Mouse (Mus musculus): ENCODE data around the gene Evx1. TPM values are rescaled to one million over a fixed set of nuclear protein-coding genes. Genes with fewer than 3 reads are reported as not detected.
"Not testable (repeated sequence)": the region's sequence is repeated elsewhere in the genome, so short reads cannot be mapped to it uniquely, and the experiment has no call there.

The Evx1 gene
- polyA plus RNA-seq, 1 experiment, result not detected

DNA sequence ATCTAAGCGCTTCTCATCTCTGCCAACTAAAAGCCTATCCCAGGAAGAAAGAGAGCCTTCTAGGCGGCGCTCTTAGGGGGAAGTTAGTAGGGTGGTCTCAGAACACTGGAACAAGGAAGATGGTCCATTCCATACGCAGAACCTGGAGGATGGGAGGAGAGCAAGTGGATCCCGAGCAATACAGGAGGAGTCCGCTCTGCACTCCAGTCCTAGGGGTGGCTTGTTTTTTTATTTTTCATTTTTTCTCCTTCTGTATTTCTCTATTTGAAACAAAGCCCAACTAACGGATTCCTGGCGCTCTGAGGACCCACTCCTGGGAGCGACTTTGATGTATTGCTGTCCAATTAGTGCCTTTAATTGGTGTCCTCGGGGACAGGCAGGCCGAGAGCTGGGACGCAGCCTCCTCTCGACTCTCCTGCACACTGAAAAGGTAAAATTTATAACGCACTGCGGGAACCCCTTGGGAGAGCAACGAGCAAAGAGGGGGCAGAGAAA is 9.5 kb downstream of the Evx1 start:
- TF ChIP-seq POLR2A (IDR thresholded peaks at IDR 0.05; ENCODE audit: low read depth, low read length), result no peak
- no peak for TF ChIP-seq CTCF (IDR thresholded peaks at IDR 0.05; ENCODE audit: extremely low read depth, insufficient read length, insufficient replicate concordance, low read depth, low read length)
- Histone ChIP-seq H3K36me3 (ENCODE audit: control insufficient read depth, insufficient read depth, low read length) (no peaks in the 10 kb centered on the region), H3K27ac (ENCODE audit: insufficient read depth, low read depth, low read length) (no peak overlapping the region), H3K4me1 (ENCODE audit: control insufficient read depth, insufficient read depth, insufficient read length, low read length) (peaks cover 4% of the 10 kb centered on the region; the same call in 1 of the 2 replicates), H3K4me3 (ENCODE audit: low read depth, low read length) (no peak overlapping the region), H3K27me3 (ENCODE audit: control insufficient read depth, insufficient read depth, low read length) (peaks cover 55% of the 10 kb centered on the region)
- 27% methylated on average over 16 of the region's 16 CpGs for WGBS

DNA sequence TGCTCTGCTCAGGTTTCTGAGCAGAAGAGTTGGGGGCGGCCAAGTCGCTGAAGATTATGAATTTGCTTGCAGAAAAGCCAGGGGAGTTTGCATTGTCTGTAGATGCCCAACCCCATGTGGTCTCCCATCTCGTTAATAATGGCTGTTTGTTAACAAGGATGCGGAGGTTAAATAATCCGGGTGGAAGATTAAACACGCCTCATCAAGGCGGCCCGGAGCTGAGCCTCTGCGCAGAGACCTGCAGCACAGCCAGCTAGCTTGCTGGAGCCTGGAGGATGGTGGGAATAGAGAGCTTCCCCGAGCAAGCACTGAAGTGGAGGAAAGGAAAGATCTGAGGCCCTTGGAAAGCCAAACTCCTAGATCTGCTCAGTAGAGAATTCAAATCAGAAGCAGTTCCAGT is 10.0 kb downstream of the Evx1 start:
- TF ChIP-seq CTCF (IDR thresholded peaks at IDR 0.05; ENCODE audit: extremely low read depth, insufficient read length, insufficient replicate concordance, low read depth, low read length) (no peak), POLR2A (IDR thresholded peaks at IDR 0.05; ENCODE audit: low read depth, low read length) (no peak)
- H3K27ac ChIP-seq (ENCODE audit: insufficient read depth, low read depth, low read length), result no peak overlapping the region
- WGBS, result 36% methylated on average over 10 of the region's 10 CpGs
- H3K27me3 ChIP-seq (ENCODE audit: control insufficient read depth, insufficient read depth, low read length), result peaks cover 51% of the 10 kb centered on the region
- H3K4me3 ChIP-seq (ENCODE audit: low read depth, low read length), result no peak overlapping the region
- no peaks in the 10 kb centered on the region for H3K36me3 ChIP-seq (ENCODE audit: control insufficient read depth, insufficient read depth, low read length)
- peaks cover 4% of the 10 kb centered on the region; the same call in 1 of the 2 replicates for H3K4me1 ChIP-seq (ENCODE audit: control insufficient read depth, insufficient read depth, insufficient read length, low read length)

DNA sequence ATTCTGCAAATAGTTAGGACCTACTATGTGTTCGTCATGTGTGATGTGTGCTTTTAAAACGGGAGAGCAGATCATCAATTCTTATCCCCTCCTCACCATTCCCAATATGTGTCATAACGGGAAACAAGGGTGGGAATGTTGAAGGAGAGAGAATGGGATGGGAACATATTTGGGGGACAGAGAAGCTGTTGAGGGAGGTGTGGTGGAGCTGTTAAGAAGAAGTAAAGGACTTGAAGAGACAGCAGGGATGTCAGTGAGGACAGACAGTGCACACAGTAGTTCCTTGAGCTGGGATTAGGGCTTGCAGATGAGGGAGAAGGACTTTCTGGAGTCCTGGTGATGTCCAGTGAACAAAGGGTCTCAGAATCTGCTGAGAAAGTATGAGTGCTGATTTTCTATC is 10.8 kb downstream of the Evx1 start:
- no peak for TF ChIP-seq POLR2A (IDR thresholded peaks at IDR 0.05; ENCODE audit: low read depth, low read length)
- H3K27ac ChIP-seq (ENCODE audit: insufficient read depth, low read depth, low read length), result no peak overlapping the region
- peaks cover 4% of the 10 kb centered on the region; the same call in 1 of the 2 replicates for H3K4me1 ChIP-seq (ENCODE audit: control insufficient read depth, insufficient read depth, insufficient read length, low read length)
- H3K4me3 ChIP-seq (ENCODE audit: low read depth, low read length), result no peak overlapping the region
- H3K36me3 ChIP-seq (ENCODE audit: control insufficient read depth, insufficient read depth, low read length), result no peaks in the 10 kb centered on the region
- peaks cover 43% of the 10 kb centered on the region for H3K27me3 ChIP-seq (ENCODE audit: control insufficient read depth, insufficient read depth, low read length)
- 81% methylated on average over 3 of the region's 3 CpGs for WGBS

DNA sequence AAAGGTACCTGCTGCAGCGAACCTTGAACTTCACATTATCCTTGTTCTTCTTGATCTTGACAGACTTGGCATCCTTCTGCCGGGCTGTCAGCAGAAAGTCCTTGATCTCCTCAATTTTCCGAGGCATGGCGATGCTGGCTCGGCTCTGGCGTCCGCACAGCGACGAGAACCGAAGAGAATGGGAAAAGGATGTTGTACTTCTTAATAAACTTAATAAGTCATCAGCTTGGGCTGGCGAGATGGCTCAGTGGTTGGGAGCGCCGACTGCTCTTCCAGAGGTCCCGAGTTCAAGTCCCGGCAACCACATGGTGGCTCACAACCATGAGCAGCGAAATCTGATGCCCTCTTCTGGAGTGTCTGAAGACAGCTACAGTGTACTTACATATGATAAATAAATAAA is 33.5 kb downstream of the Evx1 start:
- H3K4me3 ChIP-seq (ENCODE audit: low read depth, low read length); H3K4me1 ChIP-seq (ENCODE audit: control insufficient read depth, insufficient read depth, insufficient read length, low read length); H3K27me3 ChIP-seq (ENCODE audit: control insufficient read depth, insufficient read depth, low read length); H3K36me3 ChIP-seq (ENCODE audit: control insufficient read depth, insufficient read depth, low read length); H3K27ac ChIP-seq (ENCODE audit: insufficient read depth, low read depth, low read length): not testable (repeated sequence)
- 86% methylated on average over 16 of the region's 16 CpGs for WGBS

DNA sequence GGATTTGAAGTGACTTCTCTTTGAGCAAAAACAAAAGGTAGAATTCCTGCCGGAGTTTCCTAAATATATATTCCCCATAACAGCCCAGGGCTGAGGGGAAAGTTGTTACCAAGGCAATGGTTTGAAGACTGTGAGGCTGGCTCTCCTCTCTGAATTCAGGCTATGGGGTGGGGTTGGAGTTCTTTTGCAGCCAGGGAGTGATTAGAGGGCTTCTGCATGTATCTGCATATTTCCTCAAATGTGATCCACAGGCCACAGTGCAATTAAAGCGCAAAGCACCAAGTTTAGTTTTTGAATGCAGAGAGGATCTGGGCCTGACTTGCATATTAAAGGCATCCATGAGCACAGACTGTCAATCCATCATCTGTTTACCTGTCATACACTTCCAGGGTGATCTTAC is 52.7 kb downstream of the Evx1 start:
- 94% methylated on average over 2 of the region's 2 CpGs for WGBS

DNA sequence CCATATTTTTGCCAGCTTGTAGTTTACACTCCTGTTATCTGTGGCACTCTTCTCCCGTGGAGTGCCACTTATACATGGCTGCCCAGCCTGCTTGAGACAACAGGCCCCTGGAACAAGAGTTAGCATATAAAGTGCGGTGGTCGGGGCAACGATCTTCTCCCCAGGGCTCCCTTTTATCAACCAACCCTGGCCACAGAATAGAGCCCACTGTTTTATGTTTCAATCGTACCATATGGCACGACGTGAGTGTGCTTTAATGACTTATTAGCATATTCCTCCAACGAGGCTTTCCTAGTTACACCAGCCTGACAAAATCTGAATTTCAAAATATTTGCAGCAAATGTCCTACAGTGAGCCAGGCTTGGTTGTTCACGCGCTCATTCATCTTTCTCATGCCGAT is 53.2 kb downstream of the Evx1 start:
- no peaks in the 10 kb centered on the region for H3K36me3 ChIP-seq (ENCODE audit: control insufficient read depth, insufficient read depth, low read length)
- 83% methylated on average over 11 of the region's 11 CpGs for WGBS
- no peaks in the 10 kb centered on the region for H3K4me1 ChIP-seq (ENCODE audit: control insufficient read depth, insufficient read depth, insufficient read length, low read length)
- no peaks in the 10 kb centered on the region for H3K27me3 ChIP-seq (ENCODE audit: control insufficient read depth, insufficient read depth, low read length)
- TF ChIP-seq POLR2A (IDR thresholded peaks at IDR 0.05; ENCODE audit: low read depth, low read length) (no peak), CTCF (IDR thresholded peaks at IDR 0.05; ENCODE audit: extremely low read depth, insufficient read length, insufficient replicate concordance, low read depth, low read length) (no peak)
- H3K27ac ChIP-seq (ENCODE audit: insufficient read depth, low read depth, low read length), result no peak overlapping the region
- H3K4me3 ChIP-seq (ENCODE audit: low read depth, low read length), result no peak overlapping the region

More for the DNA sequence above, 52.7 kb downstream of the Evx1 start:
- no peak overlapping the region for H3K4me3 ChIP-seq (ENCODE audit: low read depth, low read length)
- H3K27me3 ChIP-seq (ENCODE audit: control insufficient read depth, insufficient read depth, low read length), result no peaks in the 10 kb centered on the region
- H3K36me3 ChIP-seq (ENCODE audit: control insufficient read depth, insufficient read depth, low read length), result no peaks in the 10 kb centered on the region
- no peaks in the 10 kb centered on the region for H3K4me1 ChIP-seq (ENCODE audit: control insufficient read depth, insufficient read depth, insufficient read length, low read length)
- TF ChIP-seq CTCF (IDR thresholded peaks at IDR 0.05; ENCODE audit: extremely low read depth, insufficient read length, insufficient replicate concordance, low read depth, low read length) (no peak), POLR2A (IDR thresholded peaks at IDR 0.05; ENCODE audit: low read depth, low read length) (no peak)
- no peak overlapping the region for H3K27ac ChIP-seq (ENCODE audit: insufficient read depth, low read depth, low read length)

DNA sequence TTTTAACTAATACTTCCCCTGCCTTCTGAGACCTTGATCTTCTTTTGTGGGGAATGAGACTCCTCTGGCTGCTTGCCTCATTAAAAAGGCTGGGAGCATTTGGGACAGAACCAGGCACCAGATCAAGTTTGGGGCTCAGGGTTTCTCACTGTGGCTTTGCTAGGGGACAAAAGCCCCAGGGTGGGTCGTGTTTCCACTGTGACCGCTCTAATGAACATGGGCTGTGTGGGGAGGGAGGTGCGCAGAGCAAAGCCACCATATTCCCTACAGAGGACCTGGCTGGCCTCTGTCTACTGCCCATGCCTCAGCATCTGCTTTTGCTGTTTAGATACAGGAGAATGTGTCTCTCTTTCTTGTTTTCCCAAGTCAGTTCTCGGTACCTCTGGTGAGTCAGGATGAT is 53.8 kb downstream of the Evx1 start:
- Histone ChIP-seq H3K27ac (ENCODE audit: insufficient read depth, low read depth, low read length) (no peak overlapping the region), H3K4me3 (ENCODE audit: low read depth, low read length) (no peak overlapping the region), H3K36me3 (ENCODE audit: control insufficient read depth, insufficient read depth, low read length) (no peaks in the 10 kb centered on the region), H3K27me3 (ENCODE audit: control insufficient read depth, insufficient read depth, low read length) (no peaks in the 10 kb centered on the region), H3K4me1 (ENCODE audit: control insufficient read depth, insufficient read depth, insufficient read length, low read length) (no peaks in the 10 kb centered on the region)
- WGBS, result 90% methylated on average over 4 of the region's 4 CpGs
- TF ChIP-seq CTCF (IDR thresholded peaks at IDR 0.05; ENCODE audit: extremely low read depth, insufficient read length, insufficient replicate concordance, low read depth, low read length) (no peak), POLR2A (IDR thresholded peaks at IDR 0.05; ENCODE audit: low read depth, low read length) (no peak)

Other genes starting within 250 kb of the Evx1 start
- gene Hoxa1, start 155.2 kb upstream of the Evx1 start, polyA plus RNA-seq (2012; rRNA removed), result 0.11 and 0.28 TPM in 2 replicates
- 0.83 and 1.0 TPM in 2 replicates for gene Hoxa2, start 148.7 kb upstream of the Evx1 start, polyA plus RNA-seq (2012; rRNA removed)
- gene 5730596B20Rik, start 136.0 kb upstream of the Evx1 start, polyA plus RNA-seq (2012; rRNA removed), result 0.10 TPM in 1 of 2 replicates, not detected in the other
- 2.3 and 2.4 TPM in 2 replicates for gene Hoxa4, start 121.7 kb upstream of the Evx1 start, polyA plus RNA-seq (2012; rRNA removed)
- gene Hoxa5, start 108.9 kb upstream of the Evx1 start, polyA plus RNA-seq (2012; rRNA removed), result 3.5 and 4.7 TPM in 2 replicates
- gene Hoxa6, start 104.8 kb upstream of the Evx1 start, polyA plus RNA-seq (2012; rRNA removed), result 0.15 and 0.52 TPM in 2 replicates
- 3.5 and 5.0 TPM in 2 replicates for gene Hoxa3, start 100.2 kb upstream of the Evx1 start, polyA plus RNA-seq (2012; rRNA removed)
- 0.58 TPM in 1 of 2 replicates, not detected in the other for gene Gm28308, start 100.2 kb upstream of the Evx1 start, polyA plus RNA-seq (2012; rRNA removed)
- gene Hoxa7, start 91.6 kb upstream of the Evx1 start, polyA plus RNA-seq (2012; rRNA removed), result 0.04 and 2.5 TPM in 2 replicates
- gene Hoxa9, start 82.4 kb upstream of the Evx1 start, polyA plus RNA-seq (2012; rRNA removed), result not detected in 2 replicates
- 0.06 TPM in 1 of 2 replicates, not detected in the other for gene Hoxa10, start 72.6 kb upstream of the Evx1 start, polyA plus RNA-seq (2012; rRNA removed)
- 0.04 TPM in 1 of 2 replicates, not detected in the other for gene Hoxa11, start 67.7 kb upstream of the Evx1 start, polyA plus RNA-seq (2012; rRNA removed)
- not detected in 2 replicates for gene Hoxa13, start 52.6 kb upstream of the Evx1 start, polyA plus RNA-seq (2012; rRNA removed)